In genomic region chr12:73948415-73948814, GRCm38 (mm10) we compare ENCODE assay signal across 26 mouse cellular contexts. TPM values are rescaled to one million over a fixed set of nuclear protein-coding genes. Genes with fewer than 3 reads are reported as not detected.
A peak's percentile ranks its signal among the peaks of the same experiment; 100 is the strongest.
DNase-seq lines count a peak whose midpoint lies in the region; ATAC-seq and TF ChIP-seq lines count a peak whose summit lies in the region.
"Had no signal": no experiment of that assay in that cellular context is flagged by ENCODE, and none has a peak within 500 bp of the region (broad histone marks: within the 10 kb centered on the region; RNA-seq: fewer than 3 reads in every experiment).

No protein-coding gene starts in this region.

- POLR2A ChIA-PET in Patski (lab: Charles Lee): no interaction called here

- H3K9ac ChIP-seq in heart, embryonic 11.5 days (ENCODE audit: low read depth, low read length): 0 out of 2 replicates have a peak overlapping the region, but pooled peaks have one; percentile 6
- H3K9ac ChIP-seq in intestine, postnatal 0 days (ENCODE audit: low read depth, low read length): no peak overlapping the region
- H3K9ac ChIP-seq in forebrain, embryonic 11.5 days (ENCODE audit: low read length): no peak overlapping the region
- H3K9ac ChIP-seq: liver, embryonic 13.5 days; lung, embryonic 14.5 days; midbrain, embryonic 15.5 days; neural tube, embryonic 13.5 days had no signal

- H3K36me3 ChIP-seq in heart, embryonic 11.5 days (ENCODE audit: control insufficient read depth, insufficient read depth, low read length): no peaks in the 10 kb centered on the region
- H3K36me3 ChIP-seq in megakaryocyte, embryonic 14.5 days (replicated peaks; ENCODE audit: low read length): peaks cover 49% of the 10 kb centered on the region
- H3K36me3 ChIP-seq in intestine, postnatal 0 days (ENCODE audit: control insufficient read depth, insufficient read depth): peaks cover 19% of the 10 kb centered on the region
- peaks cover 2% of the 10 kb centered on the region; the same call in 1 of the 2 replicates for H3K36me3 ChIP-seq in forebrain, embryonic 11.5 days (ENCODE audit: control insufficient read depth, insufficient read depth, low read length)

- H3K4me1 ChIP-seq in heart, embryonic 11.5 days (ENCODE audit: control insufficient read depth, insufficient read depth, low read length): peaks cover 5% of the 10 kb centered on the region; the same call in 1 of the 2 replicates
- peaks cover 18% of the 10 kb centered on the region for H3K4me1 ChIP-seq in megakaryocyte, embryonic 14.5 days
- no peaks in the 10 kb centered on the region for H3K4me1 ChIP-seq in intestine, postnatal 0 days (replicated peaks; ENCODE audit: control insufficient read depth, insufficient read depth, low read length)
- H3K4me1 ChIP-seq in forebrain, embryonic 11.5 days (replicated peaks; ENCODE audit: control insufficient read depth, insufficient read depth, low read length): peaks cover 7% of the 10 kb centered on the region; the same call in 1 of the 2 replicates

- in situ Hi-C loops in Patski (cut with MboI; ENCODE audit: low pct_unique_long_range_greater_than_20kb): no loop called here

- WGBS in heart, embryonic 11.5 days (ENCODE audit: insufficient replicate concordance): 83% methylated on average over 4 of the region's 4 CpGs
- 86% methylated on average over 4 of the region's 4 CpGs for WGBS in intestine, postnatal 0 days
- 88% methylated on average over 4 of the region's 4 CpGs for WGBS in forebrain, embryonic 11.5 days

- no peak for DNase-seq in heart, adult 9 months (ENCODE audit: low spot score in 2 of 2)
- DNase-seq in Patski (ENCODE audit: low read depth, low spot score): no peak
- no peak for DNase-seq in right cerebral cortex, postnatal 10 days (ENCODE audit: low spot score in 2 of 2)
- no peak for DNase-seq in forebrain, embryonic 11.5 days (ENCODE audit: low spot score)
- DNase-seq: adrenal gland, postnatal 14 days; cerebellum, adult 8-10 months; gastrocnemius, postnatal 10 days; kidney, postnatal 25 days; liver, embryonic 13.5 days; lung, embryonic 14.5 days had no signal

- H3K4me3 ChIP-seq in heart, embryonic 11.5 days (ENCODE audit: low read depth, low read length): peak overlapping the region; percentile 42
- peak overlapping the region; percentile 91 for H3K4me3 ChIP-seq in megakaryocyte, embryonic 14.5 days (replicated peaks)
- no peak overlapping the region for H3K4me3 ChIP-seq in intestine, postnatal 0 days (ENCODE audit: low read depth, low read length)
- H3K4me3 ChIP-seq in forebrain, embryonic 11.5 days (ENCODE audit: low read depth, low read length): no peak overlapping the region
- H3K4me3 ChIP-seq: layer of hippocampus, adult 2 months; liver, embryonic 13.5 days; midbrain, embryonic 15.5 days; myocyte; neural tube, embryonic 13.5 days had no signal

- CTCF ChIA-PET in Patski (lab: Charles Lee): interaction anchor here (0.9 to 2.4 kb wide), 2 partner anchors 12 to 16 kb away, joined by 3 to 8 read pairs; no protein-coding TSS in a partner anchor

- H3K27me3 ChIP-seq in heart, embryonic 11.5 days (ENCODE audit: control insufficient read depth, insufficient read depth, low read length): no peaks in the 10 kb centered on the region
- no peaks in the 10 kb centered on the region for H3K27me3 ChIP-seq in megakaryocyte, embryonic 14.5 days (replicated peaks)
- H3K27me3 ChIP-seq in Patski: no peaks in the 10 kb centered on the region
- H3K27me3 ChIP-seq in intestine, postnatal 0 days (replicated peaks; ENCODE audit: control insufficient read depth, insufficient read depth, low read length): no peaks in the 10 kb centered on the region
- no peaks in the 10 kb centered on the region; the same call in 1 of the 2 replicates for H3K27me3 ChIP-seq in forebrain, embryonic 11.5 days (ENCODE audit: control insufficient read depth, insufficient read depth, low read length)
- H3K27me3 ChIP-seq: liver, embryonic 13.5 days had no signal

- no peak for ATAC-seq in heart, embryonic 11.5 days (replicated peaks; ENCODE audit: insufficient number of reproducible peaks, low FRiP score, low TSS enrichment)
- no peak for ATAC-seq in megakaryocyte, adult 5-6 weeks (ENCODE audit: poor library complexity, severe bottlenecking)
- peak; percentile 20 for ATAC-seq in Patski
- ATAC-seq in intestine, postnatal 0 days: no peak
- no peak for ATAC-seq in forebrain, embryonic 11.5 days (replicated peaks; ENCODE audit: low FRiP score)
- ATAC-seq: forebrain, embryonic 14.5 days; inflammation-experienced regulatory T-cells, adult 6 months; midbrain, embryonic 15.5 days had no signal

- peak overlapping the region; percentile 75 for H3K4me2 ChIP-seq in heart, embryonic 11.5 days
- peak overlapping the region; percentile 13; the same call in 1 of the 2 replicates for H3K4me2 ChIP-seq in intestine, postnatal 0 days (replicated peaks; ENCODE audit: low read depth)
- no peak overlapping the region for H3K4me2 ChIP-seq in forebrain, embryonic 11.5 days (ENCODE audit: low read depth, low read length, severe bottlenecking)
- H3K4me2 ChIP-seq: lung, embryonic 14.5 days; midbrain, embryonic 15.5 days had no signal

- no peaks in the 10 kb centered on the region for H3K9me3 ChIP-seq in heart, embryonic 11.5 days (replicated peaks; ENCODE audit: control insufficient read depth, low read length)
- no peaks in the 10 kb centered on the region for H3K9me3 ChIP-seq in megakaryocyte, embryonic 14.5 days
- no peaks in the 10 kb centered on the region for H3K9me3 ChIP-seq in intestine, postnatal 0 days (ENCODE audit: control insufficient read depth)
- no peaks in the 10 kb centered on the region for H3K9me3 ChIP-seq in forebrain, embryonic 11.5 days (ENCODE audit: control insufficient read depth, low read length)
- H3K9me3 ChIP-seq: liver, embryonic 13.5 days; midbrain, embryonic 15.5 days; neural tube, embryonic 13.5 days had no signal

- TF ChIP-seq CTCF in Patski (IDR thresholded peaks at IDR 0.05): no peak
- TF ChIP-seq CTCF in intestine, postnatal 0 days (IDR thresholded peaks at IDR 0.05; ENCODE audit: low read depth): no peak

- H3K27ac ChIP-seq in heart, embryonic 11.5 days (ENCODE audit: low read depth, low read length): peak overlapping the region; percentile 51; the same call in 1 of the 2 replicates
- no peak overlapping the region for H3K27ac ChIP-seq in intestine, postnatal 0 days (ENCODE audit: low read depth, low read length)
- H3K27ac ChIP-seq in forebrain, embryonic 11.5 days (ENCODE audit: low read depth, low read length): no peak overlapping the region
- H3K27ac ChIP-seq: hindbrain, embryonic 14.5 days; layer of hippocampus, adult 2 months; liver, embryonic 13.5 days; midbrain, embryonic 15.5 days; neural tube, embryonic 13.5 days had no signal

RNA-seq across cellular contexts. Expression of gene Gm49321, which starts 11.0 kb away (rescaled TPM):
- 12.0 and 14.1 TPM in 2 replicates for polyA plus RNA-seq in heart, embryonic 11.5 days (2014; fragmentation: Nextera tagmentation; extraction: Ambion mirVana)
- polyA plus RNA-seq in megakaryocyte, embryonic 14.5 days (2012; ENCODE audit: insufficient read depth, low replicate concordance): not detected in 2 replicates
- total RNA-seq in megakaryocyte, adult 5-6 weeks (2015): 1.2 and 3.2 TPM in 2 replicates
- total RNA-seq in megakaryocyte, adult 5-6 weeks (2017): not detected in 2 replicates
- polyA plus RNA-seq in Patski (2021): 8.7 TPM
- 4.1 and 4.7 TPM in 2 replicates for polyA plus RNA-seq in intestine, postnatal 0 days (2015; fragmentation: Nextera tagmentation; extraction: Ambion mirVana)
- polyA plus RNA-seq in forebrain, embryonic 11.5 days (2014; fragmentation: Nextera tagmentation; extraction: Ambion mirVana): 15.3 and 19.5 TPM in 2 replicates
- total RNA-seq: granulocyte monocyte progenitor cell, adult 5-6 weeks; megakaryocyte-erythroid progenitor cell, adult 5-6 weeks had no signal
- polyA plus RNA-seq: brain, embryonic 14.5 days; myocyte; testis, adult 2 months; urinary bladder, adult 2 months had no signal

RNA-seq across cellular contexts. Expression of gene Snapc1, which starts 15.9 kb away (rescaled TPM):
- 17.8 and 21.2 TPM in 2 replicates for polyA plus RNA-seq in heart, embryonic 11.5 days (2014; fragmentation: Nextera tagmentation; extraction: Ambion mirVana)
- 5.8 TPM in 1 of 2 replicates, not detected in the other for polyA plus RNA-seq in megakaryocyte, embryonic 14.5 days (2012; ENCODE audit: insufficient read depth, low replicate concordance)
- 5.9 and 7.3 TPM in 2 replicates for total RNA-seq in megakaryocyte, adult 5-6 weeks (2015)
- total RNA-seq in megakaryocyte, adult 5-6 weeks (2017): 10.1 and 23.8 TPM in 2 replicates
- polyA plus RNA-seq in Patski (2021): 16.5 TPM
- polyA plus RNA-seq in intestine, postnatal 0 days (2015; fragmentation: Nextera tagmentation; extraction: Ambion mirVana): 5.7 and 6.7 TPM in 2 replicates
- polyA plus RNA-seq in forebrain, embryonic 11.5 days (2014; fragmentation: Nextera tagmentation; extraction: Ambion mirVana): 25.4 and 27.9 TPM in 2 replicates

RNA-seq across cellular contexts. Expression of gene Hif1a, which starts 47.2 kb away (rescaled TPM):
- polyA plus RNA-seq in heart, embryonic 11.5 days (2014; fragmentation: Nextera tagmentation; extraction: Ambion mirVana): 182 and 206 TPM in 2 replicates
- 1.3 and 2.8 TPM in 2 replicates for polyA plus RNA-seq in megakaryocyte, embryonic 14.5 days (2012; ENCODE audit: insufficient read depth, low replicate concordance)
- 68.4 and 70.9 TPM in 2 replicates for total RNA-seq in megakaryocyte, adult 5-6 weeks (2015)
- 85.4 and 89.4 TPM in 2 replicates for total RNA-seq in megakaryocyte, adult 5-6 weeks (2017)
- polyA plus RNA-seq in Patski (2021): 253 TPM
- 25.3 and 27.0 TPM in 2 replicates for polyA plus RNA-seq in intestine, postnatal 0 days (2015; fragmentation: Nextera tagmentation; extraction: Ambion mirVana)
- 124 and 130 TPM in 2 replicates for polyA plus RNA-seq in forebrain, embryonic 11.5 days (2014; fragmentation: Nextera tagmentation; extraction: Ambion mirVana)

RNA-seq across cellular contexts. Expression of gene Syt16, which starts 49.0 kb away (rescaled TPM):
- polyA plus RNA-seq in heart, embryonic 11.5 days (2014; fragmentation: Nextera tagmentation; extraction: Ambion mirVana): 0.49 and 0.52 TPM in 2 replicates
- 0.10 TPM in 1 of 2 replicates, not detected in the other for polyA plus RNA-seq in megakaryocyte, embryonic 14.5 days (2012; ENCODE audit: insufficient read depth, low replicate concordance)
- not detected in 2 replicates for total RNA-seq in megakaryocyte, adult 5-6 weeks (2015)
- total RNA-seq in megakaryocyte, adult 5-6 weeks (2017): not detected in 2 replicates
- not detected for polyA plus RNA-seq in Patski (2021)
- 1.1 and 1.2 TPM in 2 replicates for polyA plus RNA-seq in intestine, postnatal 0 days (2015; fragmentation: Nextera tagmentation; extraction: Ambion mirVana)
- 4.8 and 4.9 TPM in 2 replicates for polyA plus RNA-seq in forebrain, embryonic 11.5 days (2014; fragmentation: Nextera tagmentation; extraction: Ambion mirVana)
- total RNA-seq: granulocyte monocyte progenitor cell, adult 5-6 weeks; megakaryocyte-erythroid progenitor cell, adult 5-6 weeks had no signal
- polyA plus RNA-seq: inflammation-experienced regulatory T-cells, adult 6 months; myocyte had no signal

Comparison
In these comparisons a context has a peak if more than half of its experiments do, and no peak if none do; other contexts are left out.
1. H3K4me3 ChIP-seq: peak in heart, embryonic 11.5 days (single experiment) and megakaryocyte, embryonic 14.5 days (single experiment); none in intestine, postnatal 0 days (single experiment) and forebrain, embryonic 11.5 days (single experiment).